Mouse (Mus musculus) duodenum, adult 2 months (tissue): ENCODE results near the gene Cidec. TPM values are rescaled to one million over a fixed set of nuclear protein-coding genes. Genes with fewer than 3 reads are reported as not detected.

Source experiments
- polyA plus RNA-seq: library from polyadenylated mRNA; depleted of rRNA; stranded (reverse); fragments of >200 nt; gene quantifications from 2 replicates; pipeline ENCODE4 v1.2.3, GENCODE M21; 2012; ENCODE audit warnings: low replicate concordance; rRNA removed

The Cidec gene
- polyA plus RNA-seq = 128 and 320 TPM in 2 replicates

DNA sequence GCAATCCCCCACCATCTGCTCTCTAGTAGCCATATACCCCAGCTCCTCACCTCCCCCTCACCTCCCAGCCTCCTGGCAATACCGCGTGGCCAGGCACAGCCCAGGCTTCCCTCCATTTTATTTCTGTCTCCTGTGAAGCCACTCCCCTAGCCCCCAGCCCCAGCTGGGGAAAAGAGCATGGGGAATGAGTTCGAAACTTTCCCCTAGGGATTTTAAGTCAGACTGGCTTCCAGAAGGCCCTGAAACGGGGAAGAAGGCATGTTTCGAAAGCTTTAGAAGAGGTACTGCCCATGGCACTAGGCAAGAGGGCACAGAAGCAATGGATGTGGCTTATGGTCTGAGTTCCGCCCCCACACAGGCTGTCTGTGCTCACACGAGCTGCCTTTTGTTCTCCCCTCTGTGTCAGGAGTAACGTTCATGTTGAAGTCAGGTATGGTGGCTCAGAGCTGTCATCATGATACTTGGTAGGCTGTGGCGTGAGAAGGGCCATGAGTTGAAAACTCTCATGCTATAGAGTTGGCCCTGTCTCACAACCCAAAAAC is at the start of gene Cidec:
Gene Cidec, minus strand, starts transcription at position 97 of the 542 bp plus-strand sequence.

DNA sequence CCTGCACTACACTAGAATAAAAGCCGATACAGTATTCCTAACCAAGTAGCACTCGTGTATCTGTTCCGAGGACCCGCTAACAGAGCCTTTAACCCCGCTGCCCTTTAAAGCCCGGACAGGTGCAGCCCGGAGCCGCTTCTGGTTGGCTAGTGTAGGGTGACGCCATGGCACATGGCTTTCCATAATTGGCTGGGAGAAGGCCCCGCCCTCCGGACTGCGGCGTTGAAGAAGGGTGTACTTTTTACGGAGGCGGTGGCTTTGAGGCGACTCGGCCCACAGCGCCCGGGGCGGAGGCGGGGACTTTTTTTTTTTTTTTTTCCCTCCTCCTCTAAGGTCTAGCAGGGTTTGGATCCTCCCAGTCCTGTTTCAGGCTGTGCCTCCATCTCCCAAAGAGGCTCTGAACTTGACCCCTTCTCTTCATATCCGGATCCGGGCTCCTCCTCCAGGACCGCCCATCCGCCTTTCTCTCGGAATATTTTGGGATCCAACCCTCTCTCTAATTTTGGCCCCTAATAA is 47.6 kb upstream of the Cidec start, which contains the start of gene Creld1:
Gene Creld1, plus strand, starts transcription at position 198 of the 516 bp plus-strand sequence.

DNA sequence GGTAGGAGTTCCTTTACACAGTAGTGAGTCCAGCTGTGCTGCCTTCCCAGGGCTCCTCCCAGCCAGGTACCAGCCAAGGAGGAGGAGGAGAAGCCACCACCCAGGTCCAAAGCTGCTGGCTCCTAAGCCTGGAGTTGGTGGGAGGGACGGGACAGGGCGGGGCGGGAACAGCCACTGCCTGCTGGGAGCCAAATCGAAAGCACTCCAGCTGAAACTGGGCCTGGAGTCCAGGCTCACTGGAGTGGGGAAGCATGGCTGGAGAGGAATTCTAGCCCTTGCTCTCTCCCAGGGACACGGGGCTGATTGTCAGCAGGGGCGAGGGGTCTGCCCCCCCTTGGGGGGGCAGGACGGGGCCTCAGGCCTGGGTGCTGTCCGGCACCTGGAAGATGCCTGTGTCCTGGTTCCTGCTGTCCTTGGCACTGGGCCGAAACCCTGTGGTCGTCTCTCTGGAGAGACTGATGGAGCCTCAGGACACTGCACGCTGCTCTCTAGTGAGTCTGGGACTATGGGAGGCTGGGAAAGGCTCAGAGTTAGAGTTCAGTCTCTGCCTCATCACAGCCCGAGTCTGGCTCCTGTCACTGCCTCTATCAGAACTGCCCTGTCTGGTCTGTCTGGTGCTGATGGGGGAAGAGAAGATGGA is 35.9 kb upstream of the Cidec start, which contains the start of gene Il17rc:
Gene Il17rc, plus strand, starts transcription at position 131 of the 640 bp plus-strand sequence.

GRCm38 (mm10) chr6:113457952-113458534 is 22.5 kb upstream of the Cidec start, which contains the start of gene Il17re:
Il17re (plus strand) TSS chr6:113458484.

DNA sequence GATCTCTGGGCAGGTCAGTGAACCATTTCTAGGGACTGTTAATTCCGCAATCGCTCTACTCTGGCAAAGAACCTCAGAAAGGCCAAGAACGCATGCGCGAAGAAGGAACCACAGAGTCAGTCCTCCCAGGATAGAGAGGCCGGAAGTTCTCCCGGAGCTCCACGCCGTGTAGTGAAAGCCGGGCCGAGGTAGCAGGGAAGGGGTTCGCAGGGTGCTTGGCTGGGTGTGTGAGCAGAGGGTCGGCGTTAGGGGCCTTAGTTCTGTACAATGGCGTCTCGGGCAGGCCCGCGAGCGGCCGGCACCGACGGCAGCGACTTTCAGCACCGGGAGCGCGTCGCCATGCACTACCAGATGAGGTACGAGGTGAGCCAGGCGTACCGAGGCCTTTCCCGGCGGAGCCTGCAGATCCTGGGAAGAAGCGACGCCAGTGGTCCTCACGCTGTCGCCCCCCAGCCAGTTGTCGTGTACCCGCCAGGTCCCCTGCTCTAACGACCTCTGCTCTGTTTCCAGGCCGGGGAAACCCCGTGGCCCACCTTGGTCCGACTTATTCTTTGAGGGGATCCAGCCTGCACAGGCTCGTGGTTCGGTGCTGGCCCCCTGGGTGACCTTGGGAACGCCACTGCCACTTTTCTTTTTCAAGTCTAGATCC is 7.0 kb upstream of the Cidec start, which contains the start of gene Jagn1:
Gene Jagn1, plus strand, starts transcription at position 128 of the 649 bp plus-strand sequence.

DNA sequence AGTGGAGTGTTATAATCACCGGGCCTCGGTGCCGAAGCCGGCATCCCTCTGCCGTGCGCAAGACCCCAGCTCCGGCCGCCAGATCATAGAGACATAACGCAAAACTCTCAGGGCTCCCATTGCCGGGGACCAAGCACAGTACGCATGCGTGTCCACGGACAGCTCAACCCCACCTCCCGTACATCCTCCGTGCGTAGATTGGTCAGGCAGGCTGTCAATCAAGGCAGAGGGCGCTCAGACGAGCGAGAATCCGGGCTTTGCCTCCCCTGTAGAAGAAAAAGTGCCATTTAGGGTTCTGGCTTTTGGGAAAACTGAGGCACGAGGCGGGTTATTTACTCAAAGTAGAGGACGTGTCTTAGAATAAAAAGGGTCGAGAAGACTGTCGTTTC is 16.4 kb downstream of the Cidec start, which contains the start of gene Rpusd3:
Gene Rpusd3, minus strand, starts transcription at position 142 of the 389 bp plus-strand sequence.

DNA sequence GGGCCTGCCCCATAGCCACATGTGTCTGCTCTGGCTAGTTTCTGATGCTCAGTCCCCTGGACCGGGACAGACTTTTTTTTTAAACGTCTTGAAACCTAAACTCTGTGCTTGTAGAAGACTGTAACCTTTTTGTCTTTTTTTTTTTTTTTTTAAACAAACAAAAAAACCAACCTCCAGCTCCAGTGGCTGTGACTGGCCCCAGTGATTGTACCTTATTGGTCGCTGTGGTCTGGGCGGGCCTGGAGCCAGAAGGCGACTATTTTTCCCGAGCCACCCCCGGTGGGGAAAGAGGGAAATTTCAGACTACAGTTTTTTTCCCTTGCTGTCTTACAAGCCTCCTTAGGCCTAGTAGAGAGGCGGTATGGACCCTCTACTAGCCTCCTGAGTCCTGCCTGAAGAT is 46.6 kb downstream of the Cidec start, which contains the start of gene Ttll3:
Gene Ttll3, plus strand, starts transcription at position 301 of the 400 bp plus-strand sequence.

GRCm38 (mm10) chr6:113377496-113378385 is 57.8 kb downstream of the Cidec start, which contains the start of the genes Tada3 and Arpc4:
Tada3 (minus strand) TSS chr6:113377883.
Arpc4 (plus strand) TSS chr6:113378115.

Other genes starting within 250 kb of the Cidec start
- 0.30 and 0.39 TPM in 2 replicates for gene Lhfpl4, start 240.4 kb downstream of the Cidec start, polyA plus RNA-seq
- 47.0 and 65.2 TPM in 2 replicates for gene Mtmr14, start 197.9 kb downstream of the Cidec start, polyA plus RNA-seq
- not detected in 2 replicates for gene Cpne9, start 153.5 kb downstream of the Cidec start, polyA plus RNA-seq
- 6.7 and 11.1 TPM in 2 replicates for gene Brpf1, start 128.6 kb downstream of the Cidec start, polyA plus RNA-seq
- 8.0 and 11.7 TPM in 2 replicates for gene Ogg1, start 108.8 kb downstream of the Cidec start, polyA plus RNA-seq
- 18.2 and 19.5 TPM in 2 replicates for gene Camk1, start 91.8 kb downstream of the Cidec start, polyA plus RNA-seq
- gene Tada3, start 57.9 kb downstream of the Cidec start, polyA plus RNA-seq = 15.6 and 22.6 TPM in 2 replicates
- 67.3 and 119 TPM in 2 replicates for gene Arpc4, start 57.6 kb downstream of the Cidec start, polyA plus RNA-seq
- gene Ttll3, start 46.5 kb downstream of the Cidec start, polyA plus RNA-seq = 8.6 and 11.1 TPM in 2 replicates
- 84.5 and 129 TPM in 2 replicates for gene Rpusd3, start 16.4 kb downstream of the Cidec start, polyA plus RNA-seq
- gene Jagn1, start 6.8 kb upstream of the Cidec start, polyA plus RNA-seq = 30.9 and 44.6 TPM in 2 replicates
- gene Il17re, start 22.7 kb upstream of the Cidec start, polyA plus RNA-seq = 4.0 and 14.6 TPM in 2 replicates
- 244 and 628 TPM in 2 replicates for gene Il17rc, start 35.7 kb upstream of the Cidec start, polyA plus RNA-seq
- gene Creld1, start 47.5 kb upstream of the Cidec start, polyA plus RNA-seq = 7.6 and 8.4 TPM in 2 replicates
- gene Prrt3, start 66.2 kb upstream of the Cidec start, polyA plus RNA-seq = 0.04 and 0.15 TPM in 2 replicates
- 18.4 and 21.6 TPM in 2 replicates for gene Emc3, start 95.9 kb upstream of the Cidec start, polyA plus RNA-seq
- gene Fancd2, start 95.9 kb upstream of the Cidec start, polyA plus RNA-seq = 0.89 and 1.6 TPM in 2 replicates
- gene Fancd2os, start 165.0 kb upstream of the Cidec start, polyA plus RNA-seq = not detected in 2 replicates
- gene Brk1, start 169.0 kb upstream of the Cidec start, polyA plus RNA-seq = 67.1 and 90.7 TPM in 2 replicates
- gene Vhl, start 188.2 kb upstream of the Cidec start, polyA plus RNA-seq = 5.1 and 7.9 TPM in 2 replicates
- 40.6 and 58.1 TPM in 2 replicates for gene Irak2, start 202.7 kb upstream of the Cidec start, polyA plus RNA-seq